Mouse (Mus musculus) liver, postnatal 0 days (tissue): ENCODE data around the gene Mrps21.

ENCODE experiments used
- CTCF ChIP-seq: sonication (generic); IDR thresholded peaks from 2 replicates; pipeline ENCODE4 v1.5.1; 2016; ENCODE audit warnings: antibody characterized with exemption, low read depth
- EP300 ChIP-seq: IDR thresholded peaks from 2 replicates; pipeline ENCODE4 v1.6.1; 2016; ENCODE audit warnings: antibody characterized with exemption, low read depth, mild to moderate bottlenecking

DNA sequence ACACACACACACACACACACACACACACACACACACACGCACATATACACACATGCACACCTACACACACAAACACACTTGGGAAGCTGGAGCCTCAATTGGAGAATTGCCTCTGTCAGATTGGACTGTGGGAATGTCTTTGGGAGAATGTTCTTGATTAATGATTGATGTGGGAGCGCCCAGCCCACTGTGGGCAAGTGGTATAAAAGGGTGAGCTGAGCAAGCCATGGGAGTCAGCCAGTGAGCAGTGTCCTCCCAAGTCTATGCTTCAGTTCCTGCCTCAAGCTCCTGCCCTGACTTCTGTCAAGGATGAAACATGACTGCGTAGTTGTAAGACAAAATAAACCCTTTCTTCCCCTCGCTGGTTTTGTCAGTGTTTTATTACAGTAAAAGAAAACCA is 16.3 kb upstream of the Mrps21 start:
- TF ChIP-seq CTCF: no peak
- TF ChIP-seq EP300: no peak
